Mouse (Mus musculus) E14TG2a.4 (cell line): Measurements from ENCODE around the gene Dll1.

Source experiments
- CTCF ChIP-seq: conservative IDR thresholded peaks from 2 replicates; pipeline ENCODE4 v1.5.1; 2014; ENCODE audit warnings: low read length
- NANOG ChIP-seq: IDR thresholded peaks from 2 replicates; pipeline ENCODE4 v1.6.1; 2014; ENCODE audit warnings: borderline replicate concordance, low read length, mixed read lengths

DNA sequence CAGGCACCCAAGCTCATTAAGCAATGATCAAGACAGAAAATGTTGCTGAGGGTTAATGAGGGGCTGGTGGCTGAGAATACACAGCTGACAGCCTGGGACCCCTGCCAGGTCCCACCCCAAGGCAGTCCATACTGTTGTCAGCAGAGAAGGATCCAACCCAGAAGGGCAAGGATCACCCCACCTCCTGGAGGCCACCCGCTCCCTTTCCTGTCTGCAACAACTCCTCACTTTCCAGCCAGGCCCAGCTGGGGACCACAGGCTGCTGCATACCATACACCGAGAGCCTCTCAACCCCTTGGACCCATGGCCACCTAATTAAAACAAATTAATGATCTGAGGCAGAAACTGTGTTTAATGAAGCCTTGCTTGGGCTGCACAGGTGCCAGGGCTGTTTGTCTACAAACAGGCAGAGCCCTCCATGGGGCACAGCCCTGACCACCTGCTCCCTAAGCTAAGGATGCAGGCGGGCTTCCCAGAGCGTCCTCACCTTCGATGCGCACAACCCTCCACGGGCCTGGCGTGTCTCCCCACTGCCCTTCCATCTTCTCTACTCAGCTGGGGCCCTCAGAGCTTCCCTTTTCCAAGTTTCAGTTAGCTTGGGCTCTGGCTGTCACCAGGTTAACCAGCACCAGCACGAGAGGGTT, 53.4 kb downstream of the Dll1 start:
- TF ChIP-seq CTCF = no peak
- no peak for TF ChIP-seq NANOG
